Mouse (Mus musculus): Measurements from ENCODE around the gene Spcs2. TPM values are rescaled to one million over a fixed set of nuclear protein-coding genes. Genes with fewer than 3 reads are reported as not detected.
"Not testable (repeated sequence)": the region's sequence is repeated elsewhere in the genome, so short reads cannot be mapped to it uniquely, and the experiment has no call there.

Spcs2 gene
- polyA plus RNA-seq, 1 experiment from 2014 or later: 360 TPM

DNA sequence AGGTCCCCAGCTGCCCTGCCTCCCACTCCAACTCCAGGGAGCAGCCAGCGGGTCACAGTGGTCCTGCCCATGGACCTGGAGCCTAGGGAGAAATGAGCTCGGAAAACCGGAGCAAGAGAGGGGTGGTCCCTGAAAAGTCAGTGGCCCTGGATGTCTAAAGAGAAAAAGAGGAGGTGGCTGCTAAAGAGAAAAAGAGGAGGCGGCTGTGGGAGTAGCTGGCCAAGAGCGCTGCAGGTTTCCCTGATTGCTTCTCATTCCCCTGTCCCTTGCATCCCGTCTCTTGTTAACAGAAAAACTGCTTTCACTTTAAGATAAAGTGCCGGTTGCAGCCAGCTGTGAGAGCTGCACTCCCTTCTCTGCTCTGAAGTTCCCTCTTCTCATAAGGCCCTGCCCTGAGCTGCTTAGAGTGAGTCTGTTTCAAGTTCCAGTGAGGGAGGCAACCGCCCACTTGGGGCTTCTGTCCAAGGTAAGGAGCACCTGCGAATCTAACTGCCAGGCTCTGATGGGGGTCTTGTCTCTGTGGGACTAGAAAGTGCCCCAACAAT is 45.0 kb downstream of the Spcs2 start:
- H3K27me3 ChIP-seq; H3K27ac ChIP-seq; ATAC-seq (ENCODE audit: insufficient number of reproducible peaks, insufficient read depth, low FRiP score, low TSS enrichment, low read depth); H3K36me3 ChIP-seq; H3K4me2 ChIP-seq; H3K4me1 ChIP-seq; H3K9me3 ChIP-seq; H3K9ac ChIP-seq; H3K4me3 ChIP-seq: not testable (repeated sequence)
- WGBS: 21% methylated on average over 9 of the region's 9 CpGs

DNA sequence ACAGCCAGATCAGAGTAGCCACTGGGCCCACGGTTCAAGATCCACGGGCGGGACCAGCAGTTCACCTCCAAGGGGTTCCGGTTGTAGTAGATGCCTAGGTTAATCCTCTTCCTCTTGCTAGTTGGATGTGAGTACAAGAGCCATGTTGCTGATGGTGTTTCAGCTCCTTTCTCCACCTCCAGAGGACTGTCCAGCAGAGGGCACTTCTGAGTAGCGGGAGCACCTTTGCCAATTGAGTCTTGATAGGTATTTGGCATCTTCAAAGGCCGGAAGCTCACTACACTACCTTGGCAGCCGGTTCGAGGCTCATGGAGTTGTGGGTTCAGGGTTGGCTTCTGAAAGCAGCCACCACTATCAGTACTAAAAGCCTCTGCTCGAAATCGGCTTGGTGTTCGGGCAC is 49.9 kb downstream of the Spcs2 start:
- ATAC-seq (ENCODE audit: insufficient number of reproducible peaks, insufficient read depth, low FRiP score, low TSS enrichment, low read depth): no peak
- H3K9me3 ChIP-seq: no peaks in the 10 kb centered on the region
- no peaks in the 10 kb centered on the region for H3K4me1 ChIP-seq
- H3K27me3 ChIP-seq: no peaks in the 10 kb centered on the region
- WGBS: 88% methylated on average over 11 of the region's 11 CpGs
- H3K27ac ChIP-seq: no peak overlapping the region
- 0 out of 2 replicates have a peak, but pooled peaks cover 7% of the 10 kb centered on the region for H3K36me3 ChIP-seq
- no peak overlapping the region for H3K9ac ChIP-seq
- H3K4me2 ChIP-seq: no peak overlapping the region
- H3K4me3 ChIP-seq: no peak overlapping the region

DNA sequence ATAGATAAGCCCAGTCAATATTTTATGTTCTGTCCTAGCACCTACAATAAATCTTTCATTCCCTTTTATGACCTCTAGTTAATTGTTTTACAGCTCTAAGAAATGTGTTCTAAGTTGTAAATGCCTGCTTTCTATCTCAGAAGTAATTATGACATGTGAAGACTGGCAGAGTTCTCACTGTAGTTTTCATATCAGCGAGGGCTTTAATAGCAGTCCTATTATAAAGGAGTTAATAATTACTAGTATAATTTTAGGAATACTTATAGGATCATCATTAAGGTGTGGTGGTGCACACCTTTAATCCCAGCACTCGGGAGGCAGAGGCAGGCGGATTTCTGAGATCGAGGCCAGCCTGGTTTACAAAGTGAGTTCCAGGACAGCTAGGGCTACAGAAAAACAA is 51.6 kb downstream of the Spcs2 start:
- no peaks in the 10 kb centered on the region for H3K27me3 ChIP-seq
- WGBS: 88% methylated on average over 4 of the region's 4 CpGs
- H3K9me3 ChIP-seq: no peaks in the 10 kb centered on the region
- 0 out of 2 replicates have a peak, but pooled peaks cover 7% of the 10 kb centered on the region for H3K36me3 ChIP-seq
- H3K4me2 ChIP-seq: no peak overlapping the region
- no peak overlapping the region for H3K27ac ChIP-seq
- no peak overlapping the region for H3K9ac ChIP-seq
- ATAC-seq (ENCODE audit: insufficient number of reproducible peaks, insufficient read depth, low FRiP score, low TSS enrichment, low read depth): no peak
- no peak overlapping the region for H3K4me3 ChIP-seq
- no peaks in the 10 kb centered on the region for H3K4me1 ChIP-seq

DNA sequence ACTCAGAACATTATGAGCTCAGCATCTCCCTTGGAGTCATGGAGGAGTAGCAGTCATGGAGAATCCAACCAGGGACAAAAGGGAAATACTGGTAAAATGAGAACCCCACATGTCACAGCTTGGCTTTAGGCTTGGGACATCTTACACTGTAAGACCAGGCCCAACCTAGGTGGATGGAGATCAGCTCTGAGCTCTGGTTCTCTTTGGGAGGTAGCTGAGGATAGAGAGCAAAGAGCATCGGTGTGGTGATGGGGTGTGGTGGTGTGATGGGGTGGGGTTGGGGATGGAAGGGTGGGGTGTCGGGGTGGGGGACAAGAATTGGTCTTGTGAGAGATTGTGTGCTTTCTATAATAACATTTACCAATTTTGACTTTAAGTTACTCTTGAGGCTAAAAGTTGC is 52.4 kb downstream of the Spcs2 start:
- Histone ChIP-seq H3K9me3 (no peaks in the 10 kb centered on the region), H3K27ac (no peak overlapping the region), H3K27me3 (no peaks in the 10 kb centered on the region), H3K4me3 (no peak overlapping the region), H3K4me2 (no peak overlapping the region), H3K4me1 (no peaks in the 10 kb centered on the region), H3K9ac (no peak overlapping the region), H3K36me3 (0 out of 2 replicates have a peak, but pooled peaks cover 7% of the 10 kb centered on the region)
- WGBS: 91% methylated on average over 2 of the region's 2 CpGs
- ATAC-seq (ENCODE audit: insufficient number of reproducible peaks, insufficient read depth, low FRiP score, low TSS enrichment, low read depth): no peak

DNA sequence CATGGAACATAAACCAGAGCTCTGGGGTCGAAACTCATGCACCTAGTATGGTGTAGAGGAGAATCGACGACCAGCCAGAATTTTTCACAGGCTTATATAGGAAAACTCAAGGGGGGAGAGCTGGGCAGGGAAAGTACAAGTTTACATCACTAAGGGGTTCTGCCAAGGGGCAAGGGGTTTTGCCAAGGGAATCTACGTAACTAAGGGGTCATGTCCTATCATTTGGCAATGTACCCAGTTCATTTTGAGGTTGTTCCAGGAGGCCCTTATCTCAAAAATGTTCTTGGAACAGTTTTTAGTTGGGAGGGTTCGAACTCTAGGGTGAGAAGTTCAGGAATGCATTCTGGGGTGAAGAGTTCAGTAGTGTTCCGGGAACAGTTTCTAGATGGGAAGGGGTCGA is 56.2 kb downstream of the Spcs2 start:
- not testable (repeated sequence) for ATAC-seq (ENCODE audit: insufficient number of reproducible peaks, insufficient read depth, low FRiP score, low TSS enrichment, low read depth); H3K27me3 ChIP-seq; H3K9ac ChIP-seq; H3K4me2 ChIP-seq; H3K4me1 ChIP-seq; H3K9me3 ChIP-seq; H3K4me3 ChIP-seq; H3K27ac ChIP-seq; H3K36me3 ChIP-seq
- 81% methylated on average over 7 of the region's 7 CpGs for WGBS

DNA sequence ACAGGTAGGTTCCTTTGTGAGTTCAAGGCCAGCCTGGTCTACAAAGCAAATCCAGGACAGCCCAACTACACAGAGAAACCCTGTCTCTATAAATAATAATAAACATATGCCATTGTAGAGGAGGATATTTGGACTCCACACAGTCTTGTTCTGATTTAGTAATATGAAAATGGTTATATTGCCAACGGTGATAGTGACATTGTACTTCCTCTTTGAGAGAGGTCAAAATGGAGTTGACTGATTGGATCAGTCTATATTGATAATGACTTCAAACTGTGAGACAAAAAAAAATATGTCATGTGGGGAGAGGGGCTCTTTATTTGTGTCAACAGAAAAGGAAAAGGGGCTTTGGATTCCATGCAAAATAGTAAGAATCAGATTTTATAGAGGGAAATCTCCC is 57.9 kb downstream of the Spcs2 start:
- Histone ChIP-seq H3K4me2 (no peak overlapping the region), H3K9me3 (no peaks in the 10 kb centered on the region), H3K36me3 (no peaks in the 10 kb centered on the region), H3K4me3 (no peak overlapping the region), H3K9ac (no peak overlapping the region), H3K27me3 (no peaks in the 10 kb centered on the region), H3K4me1 (no peaks in the 10 kb centered on the region), H3K27ac (no peak overlapping the region)
- 62% methylated on average over 1 of the region's 1 CpGs for WGBS
- no peak for ATAC-seq (ENCODE audit: insufficient number of reproducible peaks, insufficient read depth, low FRiP score, low TSS enrichment, low read depth)

DNA sequence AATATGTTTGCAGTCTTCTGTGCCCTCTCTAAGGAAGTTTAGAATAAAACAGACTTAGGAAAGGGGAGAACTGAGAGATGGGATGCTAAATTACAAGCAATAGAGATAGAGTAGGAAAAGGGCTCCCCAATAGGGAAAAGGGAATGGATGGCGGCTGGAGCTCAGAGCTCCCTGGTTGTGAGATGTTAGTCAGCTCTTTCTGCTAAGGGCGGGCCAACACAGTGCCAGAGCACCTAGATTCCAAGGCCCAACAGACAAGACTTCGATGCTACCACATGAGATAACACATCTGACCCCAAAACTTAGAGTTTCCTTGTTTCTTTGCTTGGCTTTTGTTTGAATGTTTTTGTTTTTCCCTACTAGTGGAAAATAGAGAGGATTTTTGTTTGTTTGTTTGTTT is 59.2 kb downstream of the Spcs2 start:
- H3K9me3 ChIP-seq; H3K4me1 ChIP-seq; H3K27ac ChIP-seq; H3K4me3 ChIP-seq; ATAC-seq (ENCODE audit: insufficient number of reproducible peaks, insufficient read depth, low FRiP score, low TSS enrichment, low read depth); H3K27me3 ChIP-seq; H3K9ac ChIP-seq; H3K36me3 ChIP-seq; H3K4me2 ChIP-seq: not testable (repeated sequence)
- WGBS: 85% methylated on average over 3 of the region's 3 CpGs

DNA sequence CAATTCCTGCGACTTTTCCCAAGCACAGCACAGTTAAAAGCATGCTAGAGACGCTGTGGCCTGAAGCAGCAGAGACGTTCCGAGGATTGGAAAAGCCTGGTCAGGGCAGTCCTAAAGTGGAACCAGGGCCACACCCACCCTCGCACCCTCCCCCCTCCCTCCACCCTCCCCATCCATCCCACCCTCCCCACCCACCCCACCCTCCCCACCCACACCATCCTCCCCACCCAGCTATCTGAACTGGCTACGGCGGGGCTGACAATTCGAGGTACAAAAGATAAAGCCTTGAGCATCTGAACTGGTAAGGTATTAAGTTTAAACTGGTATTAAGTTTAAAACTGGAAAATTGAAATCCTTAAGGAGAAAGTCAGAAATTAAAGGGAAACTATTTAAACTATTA is 59.7 kb downstream of the Spcs2 start:
- Histone ChIP-seq H3K36me3 (no peaks in the 10 kb centered on the region), H3K4me2 (no peak overlapping the region), H3K4me1 (no peaks in the 10 kb centered on the region), H3K9ac (no peak overlapping the region), H3K9me3 (no peaks in the 10 kb centered on the region), H3K4me3 (no peak overlapping the region), H3K27me3 (no peaks in the 10 kb centered on the region), H3K27ac (no peak overlapping the region)
- WGBS: 60% methylated on average over 8 of the region's 8 CpGs
- ATAC-seq (ENCODE audit: insufficient number of reproducible peaks, insufficient read depth, low FRiP score, low TSS enrichment, low read depth): no peak

DNA sequence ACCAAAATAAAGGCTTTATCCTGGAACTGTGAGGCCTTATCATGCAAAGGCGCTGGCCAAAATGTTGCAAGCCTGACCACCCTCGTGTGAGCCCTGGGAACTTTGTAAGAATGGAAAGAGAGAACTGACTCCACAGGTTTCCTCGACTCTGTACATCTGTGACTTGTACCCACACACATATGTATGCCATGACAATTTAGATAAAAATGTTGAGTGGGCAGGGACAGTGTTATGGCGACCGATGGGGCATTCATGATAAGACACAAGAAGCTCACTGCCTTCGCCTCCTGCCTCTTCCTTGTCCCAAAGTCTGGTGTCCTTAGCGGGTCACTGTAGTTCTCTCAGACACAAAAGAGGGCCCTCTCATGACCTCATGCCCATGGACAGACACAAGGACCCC is 64.1 kb downstream of the Spcs2 start:
- Histone ChIP-seq H3K4me1 (peaks cover 6% of the 10 kb centered on the region; the same call in 1 of the 2 replicates), H3K27ac (no peak overlapping the region), H3K36me3 (no peaks in the 10 kb centered on the region), H3K9ac (no peak overlapping the region), H3K4me3 (no peak overlapping the region), H3K27me3 (peaks cover 20% of the 10 kb centered on the region), H3K4me2 (no peak overlapping the region), H3K9me3 (no peaks in the 10 kb centered on the region)
- no peak for ATAC-seq (ENCODE audit: insufficient number of reproducible peaks, insufficient read depth, low FRiP score, low TSS enrichment, low read depth)
- WGBS: 78% methylated on average over 7 of the region's 7 CpGs

DNA sequence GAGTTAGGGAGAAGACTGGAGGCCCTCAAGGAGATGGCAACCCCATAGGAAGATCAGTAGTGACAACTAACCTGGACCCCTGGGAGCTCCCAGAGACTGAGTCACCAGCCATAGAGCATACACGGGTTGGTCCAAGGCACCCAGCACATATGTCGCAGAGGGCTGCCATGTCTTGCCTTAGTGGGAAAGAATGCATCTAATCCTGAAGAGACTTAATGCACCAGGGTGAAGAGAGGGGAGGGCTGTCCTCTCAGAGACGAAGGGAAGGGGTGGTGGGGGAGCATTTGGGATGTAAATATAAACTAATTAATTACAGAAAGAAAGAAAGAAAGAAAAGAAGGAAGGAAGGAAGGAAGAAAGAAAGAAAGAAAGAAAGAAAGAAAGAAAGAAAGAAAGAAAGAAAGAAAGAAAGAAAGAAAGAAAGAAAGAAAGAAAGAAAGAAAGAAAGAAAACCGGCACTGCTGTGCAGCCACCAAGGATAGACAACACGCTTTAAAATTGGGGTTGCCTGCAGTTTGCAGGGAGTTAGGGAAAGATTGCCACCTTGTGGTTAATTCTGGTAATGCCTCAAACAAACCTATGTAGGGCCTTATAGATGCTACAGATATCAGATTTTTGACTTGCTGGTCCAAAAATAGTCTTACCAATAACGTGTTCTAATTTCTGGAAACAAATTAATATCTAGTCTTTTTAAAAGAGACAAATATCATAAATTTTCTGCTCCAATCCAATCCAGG is 65.2 kb downstream of the Spcs2 start:
- peaks cover 3% of the 10 kb centered on the region; the same call in 1 of the 2 replicates for H3K9me3 ChIP-seq
- H3K4me2 ChIP-seq: no peak overlapping the region
- no peak for ATAC-seq (ENCODE audit: insufficient number of reproducible peaks, insufficient read depth, low FRiP score, low TSS enrichment, low read depth)
- H3K36me3 ChIP-seq: no peaks in the 10 kb centered on the region
- H3K27me3 ChIP-seq: peaks cover 20% of the 10 kb centered on the region
- no peak overlapping the region for H3K4me3 ChIP-seq
- peaks cover 6% of the 10 kb centered on the region; the same call in 1 of the 2 replicates for H3K4me1 ChIP-seq
- H3K27ac ChIP-seq: no peak overlapping the region
- WGBS: 29% methylated on average over 6 of the region's 6 CpGs
- no peak overlapping the region for H3K9ac ChIP-seq

DNA sequence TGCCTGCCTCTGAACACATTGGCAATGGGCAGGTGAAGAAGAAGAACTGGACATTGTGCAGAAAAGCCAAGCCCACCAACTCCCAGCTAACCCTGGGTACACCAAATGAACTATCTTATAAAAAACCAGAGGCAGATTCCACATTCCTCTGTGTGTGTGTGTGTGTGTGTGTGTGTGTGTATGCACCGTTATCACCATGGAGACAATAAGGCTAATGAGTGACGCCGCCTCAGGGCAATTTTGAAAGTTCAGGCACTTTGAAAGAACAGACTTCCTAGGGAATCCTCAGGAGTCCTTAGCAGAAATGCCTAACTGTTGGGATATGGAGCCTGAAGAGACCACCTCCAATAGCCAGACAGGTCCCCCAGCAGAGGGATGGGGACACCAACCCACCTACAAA is 66.0 kb downstream of the Spcs2 start:
- H3K4me1 ChIP-seq: peaks cover 6% of the 10 kb centered on the region; the same call in 1 of the 2 replicates

DNA sequence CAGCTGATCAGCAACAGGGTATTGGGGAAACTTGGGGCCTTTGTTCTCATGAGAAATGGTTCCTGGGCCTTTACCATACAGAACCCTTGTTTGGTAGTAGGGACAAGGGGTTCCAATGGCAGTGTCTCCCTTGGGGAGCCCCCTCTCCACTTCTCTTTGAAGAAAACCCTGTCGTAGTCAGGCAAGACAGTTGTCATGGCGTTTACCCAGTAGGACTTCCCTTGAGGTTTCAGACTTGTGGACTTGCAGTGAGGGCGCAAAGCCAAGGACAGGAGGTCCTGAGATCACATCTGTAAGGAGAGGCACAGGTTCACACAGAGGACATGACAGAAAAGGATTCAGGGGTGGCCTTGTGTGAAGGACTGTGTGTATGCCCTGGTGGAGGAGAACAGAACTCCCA is 66.8 kb downstream of the Spcs2 start:
- WGBS: 74% methylated on average over 3 of the region's 3 CpGs
- Histone ChIP-seq H3K27me3 (peaks cover 20% of the 10 kb centered on the region), H3K4me2 (no peak overlapping the region), H3K9ac (no peak overlapping the region), H3K4me1 (peaks cover 6% of the 10 kb centered on the region; the same call in 1 of the 2 replicates), H3K4me3 (no peak overlapping the region), H3K9me3 (peaks cover 3% of the 10 kb centered on the region; the same call in 1 of the 2 replicates), H3K27ac (no peak overlapping the region), H3K36me3 (no peaks in the 10 kb centered on the region)
- ATAC-seq (ENCODE audit: insufficient number of reproducible peaks, insufficient read depth, low FRiP score, low TSS enrichment, low read depth): no peak

More for the DNA sequence above, 66.0 kb downstream of the Spcs2 start:
- WGBS: 53% methylated on average over 3 of the region's 3 CpGs
- ATAC-seq (ENCODE audit: insufficient number of reproducible peaks, insufficient read depth, low FRiP score, low TSS enrichment, low read depth): no peak
- peaks cover 20% of the 10 kb centered on the region for H3K27me3 ChIP-seq
- H3K4me2 ChIP-seq: no peak overlapping the region
- H3K9ac ChIP-seq: no peak overlapping the region
- H3K36me3 ChIP-seq: no peaks in the 10 kb centered on the region
- no peak overlapping the region for H3K27ac ChIP-seq
- H3K9me3 ChIP-seq: peaks cover 3% of the 10 kb centered on the region; the same call in 1 of the 2 replicates
- no peak overlapping the region for H3K4me3 ChIP-seq
